8 mouse cellular contexts compared by ENCODE assay signal in the genomic region with DNA sequence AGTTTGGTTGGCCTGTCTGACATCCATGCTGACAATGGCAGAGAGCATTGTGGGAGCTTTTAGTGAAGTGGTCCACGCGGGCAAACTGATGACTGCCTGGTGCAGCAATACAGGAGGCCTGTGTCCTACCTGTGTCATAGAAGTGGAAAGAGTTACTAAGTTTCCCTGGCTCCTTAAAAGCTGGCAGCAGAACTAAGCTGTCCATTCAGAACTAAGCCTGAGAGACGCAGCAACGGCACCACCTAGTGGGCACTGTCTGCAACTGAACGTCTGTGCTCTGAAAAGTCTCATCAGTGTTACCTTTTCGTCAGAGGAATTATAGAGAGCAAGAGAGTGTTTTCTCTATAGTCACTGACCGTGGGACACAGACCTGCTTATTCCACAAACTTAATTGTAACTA.
DNase-seq lines count a peak whose midpoint lies in the region; ATAC-seq and TF ChIP-seq lines count a peak whose summit lies in the region.

No protein-coding gene starts in this region.

- no peak for ATAC-seq in hindbrain, embryonic 12.5 days (ENCODE audit: low FRiP score)
- ATAC-seq in forebrain, embryonic 11.5 days (replicated peaks; ENCODE audit: low FRiP score), result peak; percentile 72
- peak; percentile 66 for ATAC-seq in hindbrain, postnatal 0 days
- ATAC-seq in midbrain, embryonic 12.5 days (ENCODE audit: low FRiP score, low read depth), result 0 out of 2 replicates have a peak, but pooled peaks have one; percentile 41

- no peak overlapping the region for H3K27ac ChIP-seq in hindbrain, embryonic 10.5 days
- H3K27ac ChIP-seq in hindbrain, embryonic 12.5 days, result no peak overlapping the region
- no peak overlapping the region for H3K27ac ChIP-seq in forebrain, embryonic 11.5 days (ENCODE audit: low read depth, low read length)
- H3K27ac ChIP-seq in hindbrain, postnatal 0 days, result no peak overlapping the region
- H3K27ac ChIP-seq in left cerebral cortex, adult 2 months, result no peak overlapping the region
- no peak overlapping the region for H3K27ac ChIP-seq in midbrain, embryonic 12.5 days (replicated peaks)

- H3K4me2 ChIP-seq in hindbrain, embryonic 12.5 days (replicated peaks), result no peak overlapping the region
- H3K4me2 ChIP-seq in forebrain, embryonic 11.5 days (ENCODE audit: low read depth, low read length, severe bottlenecking), result no peak overlapping the region
- no peak overlapping the region for H3K4me2 ChIP-seq in hindbrain, postnatal 0 days (ENCODE audit: low read depth, low read length)
- no peak overlapping the region for H3K4me2 ChIP-seq in midbrain, embryonic 12.5 days (replicated peaks)

- peak; percentile 98 for TF ChIP-seq CTCF in hindbrain, postnatal 0 days (IDR thresholded peaks at IDR 0.05; ENCODE audit: low read depth)
- TF ChIP-seq CTCF in left cerebral cortex, adult 2 months (IDR thresholded peaks at IDR 0.05), result peak; percentile 99

- peak; percentile 63 for DNase-seq in hindbrain, embryonic 10.5 days (ENCODE audit: low spot score)
- DNase-seq in brain, embryonic 18.5 days (ENCODE audit: low read depth, low spot score), result peak; percentile 55
- peak; percentile 87 for DNase-seq in forebrain, embryonic 11.5 days (ENCODE audit: low spot score)
- DNase-seq in hindbrain, postnatal 0 days (ENCODE audit: low spot score), result peak; percentile 90
- DNase-seq in left cerebral cortex, adult 2 months (ENCODE audit: extremely low spot score in 1 of 2, low spot score in 2 of 2), result peak; percentile 76 to 83
- DNase-seq in telencephalon, adult 2 months (ENCODE audit: low read depth, low spot score), result peak; percentile 38

- intact Hi-C loops in left cerebral cortex, adult 2 months (cut with DNase I), result loop anchor here (5.0 kb wide), 1 partner anchor 360 kb away; no protein-coding TSS in a partner anchor

- H3K9me3 ChIP-seq in hindbrain, embryonic 10.5 days, result peaks cover 11% of the 10 kb centered on the region
- H3K9me3 ChIP-seq in hindbrain, embryonic 12.5 days (replicated peaks), result no peaks in the 10 kb centered on the region
- H3K9me3 ChIP-seq in forebrain, embryonic 11.5 days (ENCODE audit: control insufficient read depth, low read length), result no peaks in the 10 kb centered on the region
- H3K9me3 ChIP-seq in hindbrain, postnatal 0 days (ENCODE audit: low read length), result no peaks in the 10 kb centered on the region
- no peaks in the 10 kb centered on the region for H3K9me3 ChIP-seq in midbrain, embryonic 12.5 days

- no peaks in the 10 kb centered on the region for H3K36me3 ChIP-seq in hindbrain, embryonic 10.5 days
- H3K36me3 ChIP-seq in hindbrain, embryonic 12.5 days, result no peaks in the 10 kb centered on the region
- no peaks in the 10 kb centered on the region for H3K36me3 ChIP-seq in forebrain, embryonic 11.5 days (ENCODE audit: control insufficient read depth, insufficient read depth, low read length)
- no peaks in the 10 kb centered on the region for H3K36me3 ChIP-seq in hindbrain, postnatal 0 days (ENCODE audit: insufficient read depth, low read length)
- H3K36me3 ChIP-seq in midbrain, embryonic 12.5 days, result no peaks in the 10 kb centered on the region

- no peaks in the 10 kb centered on the region for H3K27me3 ChIP-seq in hindbrain, embryonic 10.5 days (ENCODE audit: insufficient read depth, poor library complexity, severe bottlenecking)
- H3K27me3 ChIP-seq in hindbrain, embryonic 12.5 days, result no peaks in the 10 kb centered on the region
- H3K27me3 ChIP-seq in forebrain, embryonic 11.5 days (ENCODE audit: control insufficient read depth, insufficient read depth, low read length), result no peaks in the 10 kb centered on the region
- H3K27me3 ChIP-seq in hindbrain, postnatal 0 days (ENCODE audit: insufficient read depth, low read length), result no peaks in the 10 kb centered on the region
- H3K27me3 ChIP-seq in midbrain, embryonic 12.5 days, result 0 out of 2 replicates have a peak, but pooled peaks cover 10% of the 10 kb centered on the region

- WGBS in hindbrain, embryonic 10.5 days, result 8% methylated on average over 7 of the region's 7 CpGs
- WGBS in hindbrain, embryonic 12.5 days, result 8% methylated on average over 7 of the region's 7 CpGs
- WGBS in forebrain, embryonic 11.5 days, result 12% methylated on average over 7 of the region's 7 CpGs
- WGBS in hindbrain, postnatal 0 days, result 8% methylated on average over 7 of the region's 7 CpGs
- 12% methylated on average over 7 of the region's 7 CpGs for WGBS in midbrain, embryonic 12.5 days

- H3K4me1 ChIP-seq in hindbrain, embryonic 10.5 days (replicated peaks), result peaks cover 5% of the 10 kb centered on the region; the same call in 1 of the 2 replicates
- H3K4me1 ChIP-seq in hindbrain, embryonic 12.5 days, result no peaks in the 10 kb centered on the region
- H3K4me1 ChIP-seq in forebrain, embryonic 11.5 days (replicated peaks; ENCODE audit: control insufficient read depth, insufficient read depth, low read length), result no peaks in the 10 kb centered on the region
- H3K4me1 ChIP-seq in hindbrain, postnatal 0 days (ENCODE audit: insufficient read depth, low read length), result no peaks in the 10 kb centered on the region
- H3K4me1 ChIP-seq in midbrain, embryonic 12.5 days, result 0 out of 2 replicates have a peak, but pooled peaks cover 5% of the 10 kb centered on the region

- H3K4me3 ChIP-seq in hindbrain, embryonic 10.5 days, result no peak overlapping the region
- no peak overlapping the region for H3K4me3 ChIP-seq in hindbrain, embryonic 12.5 days
- H3K4me3 ChIP-seq in forebrain, embryonic 11.5 days (ENCODE audit: low read depth, low read length), result no peak overlapping the region
- no peak overlapping the region for H3K4me3 ChIP-seq in hindbrain, postnatal 0 days (ENCODE audit: low read length)
- H3K4me3 ChIP-seq in left cerebral cortex, adult 2 months, result no peak overlapping the region
- H3K4me3 ChIP-seq in midbrain, embryonic 12.5 days, result no peak overlapping the region

- H3K9ac ChIP-seq in hindbrain, embryonic 12.5 days, result no peak overlapping the region
- no peak overlapping the region for H3K9ac ChIP-seq in forebrain, embryonic 11.5 days (ENCODE audit: low read length)
- H3K9ac ChIP-seq in hindbrain, postnatal 0 days (replicated peaks; ENCODE audit: low read length), result no peak overlapping the region
- no peak overlapping the region for H3K9ac ChIP-seq in midbrain, embryonic 12.5 days (replicated peaks)

Comparison
In these comparisons a context has a peak if more than half of its experiments do, and no peak if none do; other contexts are left out.
1. DNase-seq: peak in every context shown above with its lines; median percentile 90 in hindbrain, postnatal 0 days; 87 in forebrain, embryonic 11.5 days; 80 in left cerebral cortex, adult 2 months; 63 in hindbrain, embryonic 10.5 days; 55 in brain, embryonic 18.5 days; 38 in telencephalon, adult 2 months.